Mouse (Mus musculus) frontal cortex, adult 2 months (tissue): ENCODE data around the gene Sergef. TPM values are rescaled to one million over a fixed set of nuclear protein-coding genes. Genes with fewer than 3 reads are reported as not detected.
"Not testable (repeated sequence)": the region's sequence is repeated elsewhere in the genome, so short reads cannot be mapped to it uniquely, and the experiment has no call there.

Source experiments
- DNase-seq, 2 experiments: peaks; one replicate each; pipeline ENCODE4 v3.0.0; 2022; ENCODE audit warnings: low spot score in 1 of 2; ENCODE audit errors: extremely low spot score in 1 of 2
- polyA plus RNA-seq: library from polyadenylated mRNA; depleted of rRNA; stranded (reverse); fragments of >200 nt; gene quantifications from 2 replicates; pipeline ENCODE4 v1.2.3, GENCODE M21; 2012; rRNA removed

Gene Sergef
- polyA plus RNA-seq, result 48.0 and 50.4 TPM in 2 replicates

GRCm38 (mm10) chr7:46639692-46640031 is at the start of gene Sergef:
TSS of gene Sergef (minus strand) at chr7:46639807.
- DNase-seq, result peak; percentile 77 to 91

- DNase-seq, result no peak
These were observed 47.2 kb upstream of the Sergef start for GRCm38 (mm10) chr7:46686827-46687226.

GRCm38 (mm10) chr7:46680732-46681131 is 41.1 kb upstream of the Sergef start:
- no peak for DNase-seq

- DNase-seq, result not testable (repeated sequence)
These were observed 39.4 kb upstream of the Sergef start for GRCm38 (mm10) chr7:46679044-46679443.

GRCm38 (mm10) chr7:46678417-46678816 is 38.8 kb upstream of the Sergef start:
- no peak for DNase-seq

GRCm38 (mm10) chr7:46676808-46677360 is 37.3 kb upstream of the Sergef start:
- DNase-seq, result no peak

GRCm38 (mm10) chr7:46675886-46676285 is 36.3 kb upstream of the Sergef start:
- DNase-seq, result no peak

- no peak for DNase-seq
These were observed 35.5 kb upstream of the Sergef start for GRCm38 (mm10) chr7:46675061-46675460.

- DNase-seq, result no peak
These were observed 32.6 kb upstream of the Sergef start, which contains the start of gene Tph1 for GRCm38 (mm10) chr7:46672160-46672672. TSS of gene Tph1 (minus strand) at chr7:46672537.

GRCm38 (mm10) chr7:46667256-46667655 is 27.6 kb upstream of the Sergef start:
- DNase-seq, result no peak

- DNase-seq, result no peak
These were observed 25.6 kb upstream of the Sergef start for GRCm38 (mm10) chr7:46665236-46665635.

- DNase-seq, result no peak
These were observed 22.0 kb upstream of the Sergef start for GRCm38 (mm10) chr7:46661591-46662090.

GRCm38 (mm10) chr7:46652279-46652678 is 12.7 kb upstream of the Sergef start:
- no peak for DNase-seq

- not testable (repeated sequence) for DNase-seq
These were observed 10.6 kb upstream of the Sergef start for GRCm38 (mm10) chr7:46650231-46650630.

GRCm38 (mm10) chr7:46648431-46649140 is 9.0 kb upstream of the Sergef start:
- DNase-seq, result no peak

- peak in 1 of 2 experiments; percentile 61 for DNase-seq
These were observed 3.6 kb upstream of the Sergef start for GRCm38 (mm10) chr7:46643172-46643571.

- DNase-seq, result no peak
These were observed 455 bp upstream of the Sergef start for GRCm38 (mm10) chr7:46640062-46640461.

GRCm38 (mm10) chr7:46638889-46639691 is 517 bp downstream of the Sergef start:
- peak in 1 of 2 experiments; percentile 42 for DNase-seq

- peak in 1 of 2 experiments; percentile 61 for DNase-seq
These were observed 11.1 kb downstream of the Sergef start for GRCm38 (mm10) chr7:46628375-46628975.

GRCm38 (mm10) chr7:46623979-46624378 is 15.6 kb downstream of the Sergef start:
- DNase-seq, result no peak
